Mouse (Mus musculus) brain, embryonic 14.5 days (tissue): ENCODE results near the gene Osbp2.

Experiments
- CTCF ChIP-seq: fragments of 200-500 bp; IDR thresholded peaks from 2 replicates; pipeline ENCODE4 v1.5.1; 2012; ENCODE audit warnings: inconsistent platforms, mild to moderate bottlenecking, moderate library complexity, borderline replicate concordance; ENCODE audit not compliant: insufficient read depth, insufficient read length; ENCODE audit errors: extremely low read depth
- POLR2A ChIP-seq: fragments of 200-500 bp; IDR thresholded peaks from 2 replicates; pipeline ENCODE4 v1.6.1; 2012; ENCODE audit warnings: mild to moderate bottlenecking, inconsistent platforms, borderline replicate concordance; ENCODE audit not compliant: poor library complexity, insufficient read depth, insufficient read length, severe bottlenecking; ENCODE audit errors: extremely low read depth

DNA sequence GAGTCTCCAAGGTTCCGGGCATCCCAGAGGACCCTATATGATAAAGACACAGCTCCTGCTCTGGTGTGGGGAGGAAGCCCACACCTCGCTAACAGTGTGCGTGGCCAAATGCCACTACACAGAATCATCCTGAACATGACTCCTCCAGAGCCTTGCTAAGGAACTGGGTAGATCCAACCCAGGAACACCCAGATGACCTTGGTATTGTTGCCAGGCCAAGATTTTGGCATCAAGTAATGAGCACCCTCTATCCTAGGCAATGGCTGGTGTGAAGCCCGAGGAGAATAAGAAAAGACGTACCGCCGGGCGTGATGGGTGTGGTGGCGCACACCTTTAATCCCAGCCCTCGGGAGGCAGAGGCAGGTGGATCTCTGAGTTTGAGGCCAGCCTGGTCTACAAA, 10.7 kb downstream of the Osbp2 start:
- TF ChIP-seq POLR2A (no peak), CTCF (no peak)
